Mouse (Mus musculus) MEL (cell line): ENCODE data around the gene Tnik. TPM values are rescaled to one million over a fixed set of nuclear protein-coding genes. Genes with fewer than 3 reads are reported as not detected.

Experiments
- DNase-seq: peaks from one replicate; pipeline ENCODE4 v3.0.0; 2011; ENCODE audit warnings: low read depth, low spot score
- H3K27ac ChIP-seq: 2 replicates; pipeline ENCODE4 v1.5.1; 2012; ENCODE audit warnings: low read depth, mild to moderate bottlenecking, control low read depth, low read length, moderate library complexity; ENCODE audit not compliant: control insufficient read depth
- H3K27me3 ChIP-seq, 2 experiments: fragments of 150-350 bp in 1 of 2; sonication (generic) in 1 of 2; 2 replicates each; pipeline ENCODE4 v1.6.1; 2012; ENCODE audit warnings: low read length in 2 of 2, mild to moderate bottlenecking in 2 of 2, improper control_type of control experiment in 1 of 2, moderate library complexity in 1 of 2; ENCODE audit not compliant: insufficient read depth in 2 of 2, control insufficient read depth in 1 of 2
- H3K36me3 ChIP-seq, 2 experiments: 2 replicates each; pipeline ENCODE4 v1.6.1; 2012 to 2014; ENCODE audit warnings: low read length in 2 of 2, improper control_type of control experiment in 1 of 2, inconsistent platforms in 1 of 2, mild to moderate bottlenecking in 1 of 2; ENCODE audit not compliant: insufficient read depth in 2 of 2, control insufficient read depth in 1 of 2
- H3K4me1 ChIP-seq, 2 experiments: fragments of 150-350 bp in 1 of 2; sonication (generic) in 1 of 2; 2 replicates each; pipeline ENCODE4 v1.6.1; 2012; ENCODE audit warnings: low read length in 2 of 2, improper control_type of control experiment in 1 of 2, mild to moderate bottlenecking in 1 of 2; ENCODE audit not compliant: insufficient read depth in 2 of 2, control insufficient read depth in 1 of 2
- H3K4me3 ChIP-seq, 2 experiments: fragments of 150-350 bp in 1 of 2; sonication (generic) in 1 of 2; 2 replicates each; pipeline ENCODE4 v1.5.1; 2012; ENCODE audit warnings: low read depth in 2 of 2, low read length in 2 of 2, mild to moderate bottlenecking in 2 of 2, moderate library complexity in 2 of 2, control low read depth in 1 of 2, improper control_type of control experiment in 1 of 2; ENCODE audit not compliant: control insufficient read depth in 1 of 2, insufficient read depth in 1 of 2
- H3K79me2 ChIP-seq: 2 replicates; pipeline ENCODE4 v1.6.1; 2012; ENCODE audit warnings: mild to moderate bottlenecking, low read length, moderate library complexity; ENCODE audit not compliant: control insufficient read depth, poor library complexity, insufficient read depth
- H3K9ac ChIP-seq: 2 replicates; pipeline ENCODE4 v1.6.1; 2012; ENCODE audit warnings: low read depth, mild to moderate bottlenecking, control low read depth, low read length, moderate library complexity; ENCODE audit not compliant: control insufficient read depth, poor library complexity, severe bottlenecking
- H3K9me3 ChIP-seq: fragments of 150-350 bp; sonication (generic); replicated peaks from 2 replicates; pipeline ENCODE4 v1.6.1; 2012; ENCODE audit warnings: mild to moderate bottlenecking, low read length, improper control_type of control experiment, moderate library complexity; ENCODE audit not compliant: insufficient read depth
- CHD1 ChIP-seq: IDR thresholded peaks from 2 replicates; pipeline ENCODE4 v1.6.1; 2012; ENCODE audit warnings: low read depth, mild to moderate bottlenecking, inconsistent platforms, low read length, improper control_type of control experiment
- CTCF ChIP-seq, 3 experiments: IDR thresholded peaks in 2 of 3; conservative IDR thresholded peaks in 1 of 3; 2 replicates each; pipeline ENCODE4 v1.5.1; 2011 to 2012; ENCODE audit warnings: low read length in 3 of 3, low read depth in 2 of 3, mild to moderate bottlenecking in 2 of 3, improper control_type of control experiment in 1 of 3, inconsistent platforms in 1 of 3, mixed read lengths in 1 of 3, moderate library complexity in 1 of 3; ENCODE audit not compliant: control insufficient read depth in 1 of 3, insufficient read depth in 1 of 3, poor library complexity in 1 of 3, severe bottlenecking in 1 of 3
- E2F4 ChIP-seq: IDR thresholded peaks from 2 replicates; pipeline ENCODE4 v1.6.1; 2011; ENCODE audit warnings: low read depth, low read length, improper control_type of control experiment, borderline replicate concordance
- ELF1 ChIP-seq: IDR thresholded peaks from 2 replicates; pipeline ENCODE4 v1.6.1; 2014; ENCODE audit warnings: low read depth, mild to moderate bottlenecking, inconsistent platforms, low read length, improper control_type of control experiment, moderate library complexity
- EP300 ChIP-seq, 2 experiments: IDR thresholded peaks; 2 replicates each; pipeline ENCODE4 v1.6.1; 2011; ENCODE audit warnings: improper control_type of control experiment in 2 of 2, low read length in 2 of 2, low read depth in 1 of 2, mild to moderate bottlenecking in 1 of 2
- ETS1 ChIP-seq: IDR thresholded peaks from 2 replicates; pipeline ENCODE4 v1.6.1; 2012; ENCODE audit warnings: low read depth, mild to moderate bottlenecking, inconsistent platforms, low read length, improper control_type of control experiment, moderate library complexity
- GABPA ChIP-seq: IDR thresholded peaks from 2 replicates; pipeline ENCODE4 v1.6.1; 2012; ENCODE audit warnings: low read depth, mild to moderate bottlenecking, inconsistent platforms, low read length, improper control_type of control experiment, moderate library complexity
- GATA1 ChIP-seq: IDR thresholded peaks from 2 replicates; pipeline ENCODE4 v1.6.1; 2011; ENCODE audit warnings: low read depth, low read length, improper control_type of control experiment
- KAT2A ChIP-seq: conservative IDR thresholded peaks from 2 replicates; pipeline ENCODE4 v1.6.1; 2012; ENCODE audit warnings: low read depth, low read length, improper control_type of control experiment, inconsistent platforms
- MAFK ChIP-seq: IDR thresholded peaks from 2 replicates; pipeline ENCODE4 v1.6.1; 2011; ENCODE audit warnings: low read depth, mild to moderate bottlenecking, low read length, improper control_type of control experiment, borderline replicate concordance
- MAZ ChIP-seq: IDR thresholded peaks from 2 replicates; pipeline ENCODE4 v1.6.1; 2012; ENCODE audit warnings: low read depth, mild to moderate bottlenecking, inconsistent platforms, low read length, improper control_type of control experiment
- MXI1 ChIP-seq: IDR thresholded peaks from 2 replicates; pipeline ENCODE4 v1.6.1; 2011; ENCODE audit warnings: mild to moderate bottlenecking, low read depth, low read length, improper control_type of control experiment
- MYB ChIP-seq: IDR thresholded peaks from 2 replicates; pipeline ENCODE4 v1.6.1; 2011; ENCODE audit warnings: mild to moderate bottlenecking, low read depth, low read length, improper control_type of control experiment
- POLR2AphosphoS5 ChIP-seq: IDR thresholded peaks from 2 replicates; pipeline ENCODE4 v1.6.1; 2012; ENCODE audit warnings: low read depth, borderline replicate concordance, mild to moderate bottlenecking, inconsistent platforms, low read length, moderate library complexity, mixed read lengths
- RAD21 ChIP-seq: IDR thresholded peaks from 2 replicates; pipeline ENCODE4 v1.6.1; 2011; ENCODE audit warnings: mild to moderate bottlenecking, low read depth, low read length, improper control_type of control experiment
- SMC3 ChIP-seq: IDR thresholded peaks from 2 replicates; pipeline ENCODE4 v1.6.1; 2011; ENCODE audit warnings: low read depth, low read length, improper control_type of control experiment
- USF1 ChIP-seq: IDR thresholded peaks from 2 replicates; pipeline ENCODE4 v1.6.1; 2014; ENCODE audit warnings: low read depth, mild to moderate bottlenecking, inconsistent platforms, low read length, improper control_type of control experiment, moderate library complexity
- polyA plus RNA-seq, 2 experiments: library from polyadenylated mRNA; stranded (reverse) in 1 of 2; unstranded in 1 of 2; fragments of >175 nt in 1 of 2; fragments of >200 nt in 1 of 2; gene quantifications; 2 replicates each; pipeline versions ENCODE4 v1.2.1 to v1.2.4; 2012; ENCODE audit warnings: low replicate concordance in 2 of 2, low read depth in 1 of 2; ENCODE audit not compliant: insufficient read length in 2 of 2, insufficient read depth in 1 of 2, missing spikeins in 1 of 2
- total RNA-seq: library from RNA; depleted of rRNA; stranded (reverse); fragments of 300-350 nt; gene quantifications from 2 replicates; pipeline ENCODE4 v1.2.3, GENCODE M21; 2012

Tnik gene
- total and polyA plus RNA-seq, 3 experiments: 9.9 to 78.4 (median 13.6) TPM

- no peaks in the 10 kb centered on the region for H3K9me3 ChIP-seq
- no peak overlapping the region for H3K27ac ChIP-seq
- TF ChIP-seq E2F4 (no peak), KAT2A (no peak), MAFK (no peak), MYB (no peak), MXI1 (no peak), EP300 (IDR thresholded peaks at IDR 0.05; ENCODE audit: low read depth in 1 of 2, low read length in 2 of 2) (no peak), POLR2AphosphoS5 (no peak), ELF1 (no peak), CTCF (IDR thresholded peaks at IDR 0.05 in 2 of 3, conservative IDR thresholded peaks at IDR 0.05 in 1 of 3; ENCODE audit: control insufficient read depth in 1 of 3, insufficient read depth in 1 of 3, low read depth in 2 of 3, low read length in 3 of 3, poor library complexity in 1 of 3, severe bottlenecking in 1 of 3) (no peak), GATA1 (no peak)
- no peak overlapping the region for H3K9ac ChIP-seq
- H3K27me3 ChIP-seq: no peaks in the 10 kb centered on the region
- DNase-seq: no peak
- H3K4me1 ChIP-seq: no peaks in the 10 kb centered on the region
- no peaks in the 10 kb centered on the region for H3K36me3 ChIP-seq
- no peak overlapping the region for H3K4me3 ChIP-seq
- no peaks in the 10 kb centered on the region for H3K79me2 ChIP-seq
These were observed 418.9 kb downstream of the Tnik start for GRCm38 (mm10) chr3:28681866-28682265.

- no peaks in the 10 kb centered on the region for H3K79me2 ChIP-seq
- H3K9ac ChIP-seq: no peak overlapping the region
- H3K27ac ChIP-seq: no peak overlapping the region
- no peak overlapping the region for H3K4me3 ChIP-seq
- no peaks in the 10 kb centered on the region for H3K9me3 ChIP-seq
- TF ChIP-seq SMC3: no peak
- H3K4me1 ChIP-seq: no peaks in the 10 kb centered on the region
- DNase-seq: no peak
- no peaks in the 10 kb centered on the region for H3K36me3 ChIP-seq
- H3K27me3 ChIP-seq: no peaks in the 10 kb centered on the region
These were observed 419.4 kb downstream of the Tnik start for GRCm38 (mm10) chr3:28682411-28682810.

GRCm38 (mm10) chr3:28685510-28685909 lies 422.5 kb downstream of the Tnik start:
- H3K4me1 ChIP-seq: no peaks in the 10 kb centered on the region
- no peaks in the 10 kb centered on the region for H3K36me3 ChIP-seq
- TF ChIP-seq RAD21 (no peak), GABPA (no peak), ETS1 (no peak), MYB (no peak), KAT2A (no peak), MAZ (no peak), CHD1 (no peak), USF1 (no peak)
- H3K27me3 ChIP-seq: no peaks in the 10 kb centered on the region
- no peaks in the 10 kb centered on the region for H3K9me3 ChIP-seq
- no peak overlapping the region for H3K9ac ChIP-seq
- H3K27ac ChIP-seq: no peak overlapping the region
- DNase-seq: no peak
- H3K79me2 ChIP-seq: no peaks in the 10 kb centered on the region
- H3K4me3 ChIP-seq: no peak overlapping the region
